Mouse (Mus musculus): Measurements from ENCODE around the gene Slit2. TPM values are rescaled to one million over a fixed set of nuclear protein-coding genes. Genes with fewer than 3 reads are reported as not detected.

Slit2 gene
- polyA plus RNA-seq, 1 experiment from 2014 or later: 30.7 TPM

DNA sequence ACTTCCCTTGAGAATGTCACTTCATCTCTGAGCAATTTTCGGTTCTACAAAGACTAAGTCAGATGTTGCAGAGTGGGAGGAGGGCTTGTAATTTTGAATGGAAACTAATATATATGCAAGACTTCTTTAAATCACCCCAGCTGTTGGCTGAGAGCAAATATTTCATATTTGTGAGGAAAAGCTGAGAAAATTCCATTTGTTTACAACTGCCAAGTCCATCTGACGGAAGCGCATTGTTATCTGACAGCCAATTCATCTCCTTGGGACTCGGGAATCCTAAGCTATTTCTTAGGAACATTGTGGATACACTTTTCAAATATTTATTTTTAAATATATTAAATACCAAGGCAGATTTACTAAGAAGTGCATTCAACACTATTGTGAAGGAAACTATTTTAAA is 8.0 kb downstream of the Slit2 start:
- no peaks in the 10 kb centered on the region for H3K27me3 ChIP-seq (replicated peaks; ENCODE audit: insufficient read depth, low read length)
- TF ChIP-seq EP300 (IDR thresholded peaks at IDR 0.05) (no peak), CTCF (IDR thresholded peaks at IDR 0.05) (no peak)
- no peaks in the 10 kb centered on the region for H3K36me3 ChIP-seq (ENCODE audit: insufficient read depth, low read length)
- ATAC-seq (no peak), DNase-seq (ENCODE audit: low spot score) (no peak)
- H3K9me3 ChIP-seq (ENCODE audit: low read length): no peaks in the 10 kb centered on the region
- no peak overlapping the region for H3K27ac ChIP-seq (ENCODE audit: low read length)
- no peak overlapping the region for H3K9ac ChIP-seq (replicated peaks; ENCODE audit: low read depth)
- WGBS: 42% methylated on average over 4 of the region's 4 CpGs
- H3K4me3 ChIP-seq (ENCODE audit: low read depth, low read length): no peak overlapping the region
- H3K4me1 ChIP-seq (ENCODE audit: insufficient read depth, low read depth, low read length): no peaks in the 10 kb centered on the region; the same call in 1 of the 2 replicates
- H3K4me2 ChIP-seq (replicated peaks; ENCODE audit: low read depth, low read length): no peak overlapping the region

DNA sequence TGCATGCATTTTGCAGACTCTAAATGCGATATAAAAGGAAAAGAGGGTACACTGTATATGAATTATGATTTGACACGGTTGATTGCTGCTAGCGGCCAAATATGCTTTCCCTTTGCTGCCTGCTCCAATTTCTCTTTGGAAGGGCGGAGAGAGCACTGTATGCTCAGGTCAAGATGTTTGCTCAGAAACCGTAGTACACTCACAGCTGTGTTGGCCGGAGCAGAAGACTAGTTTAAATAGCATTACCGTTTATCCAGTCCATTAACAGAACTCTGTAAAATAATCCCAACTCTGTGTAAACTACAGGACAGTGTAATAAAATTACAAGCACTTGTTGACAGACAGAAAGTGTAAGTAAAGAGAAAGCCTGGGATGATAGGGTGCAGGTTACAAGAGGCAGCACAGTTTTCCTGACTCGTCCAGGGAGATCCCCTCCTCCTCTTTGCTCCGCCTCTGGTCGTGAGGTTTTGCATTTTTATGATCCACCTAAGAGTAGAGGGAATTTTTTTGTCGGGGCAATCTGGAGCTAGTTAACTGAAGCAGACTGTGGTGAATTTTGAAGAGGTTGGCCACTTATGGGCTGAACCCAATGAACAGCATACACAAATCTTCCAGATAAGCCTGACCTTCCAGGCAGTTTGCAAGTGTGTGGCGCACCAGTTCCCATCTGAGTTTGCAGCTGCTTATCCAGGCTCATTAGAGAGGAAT is 20.9 kb downstream of the Slit2 start:
- peak overlapping the region; percentile 1; the same call in 1 of the 2 replicates for H3K4me3 ChIP-seq (ENCODE audit: low read depth, low read length)

DNA sequence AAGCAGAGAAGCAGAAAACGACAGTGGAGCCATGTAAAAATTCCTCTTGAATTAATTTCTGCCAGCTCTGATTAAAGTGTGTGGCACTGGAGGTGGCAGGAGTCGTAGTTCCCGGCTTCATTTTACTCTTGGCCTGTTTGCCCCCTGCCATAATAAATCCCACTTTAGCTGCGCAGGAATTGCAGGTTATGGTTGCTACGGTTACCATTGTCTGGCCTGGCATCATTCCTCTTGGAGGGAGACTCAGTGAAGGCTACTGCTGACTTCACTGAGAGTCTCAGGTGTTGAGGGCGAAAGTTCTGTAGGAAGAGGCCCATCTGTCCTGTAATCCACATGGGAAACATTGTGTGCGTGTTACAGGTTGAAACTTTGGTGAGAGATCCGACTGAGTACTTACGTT is 22.6 kb downstream of the Slit2 start:
- 68% methylated on average over 9 of the region's 9 CpGs for WGBS
- H3K27me3 ChIP-seq (replicated peaks; ENCODE audit: insufficient read depth, low read length): no peaks in the 10 kb centered on the region

More for the DNA sequence above, 20.9 kb downstream of the Slit2 start:
- Histone ChIP-seq H3K4me2 (replicated peaks; ENCODE audit: low read depth, low read length) (peak overlapping the region; percentile 37; the same call in 1 of the 2 replicates), H3K36me3 (ENCODE audit: insufficient read depth, low read length) (no peaks in the 10 kb centered on the region), H3K9me3 (ENCODE audit: low read length) (no peaks in the 10 kb centered on the region), H3K27ac (ENCODE audit: low read length) (no peak overlapping the region), H3K27me3 (replicated peaks; ENCODE audit: insufficient read depth, low read length) (no peaks in the 10 kb centered on the region), H3K9ac (replicated peaks; ENCODE audit: low read depth) (no peak overlapping the region), H3K4me1 (ENCODE audit: insufficient read depth, low read depth, low read length) (no peaks in the 10 kb centered on the region)
- DNase-seq (ENCODE audit: low spot score) (peak; percentile 52), ATAC-seq (peak; percentile 70)
- WGBS: 25% methylated on average over 12 of the region's 12 CpGs
- TF ChIP-seq CTCF (IDR thresholded peaks at IDR 0.05): no peak
- TF ChIP-seq EP300 (IDR thresholded peaks at IDR 0.05): no peak

DNA sequence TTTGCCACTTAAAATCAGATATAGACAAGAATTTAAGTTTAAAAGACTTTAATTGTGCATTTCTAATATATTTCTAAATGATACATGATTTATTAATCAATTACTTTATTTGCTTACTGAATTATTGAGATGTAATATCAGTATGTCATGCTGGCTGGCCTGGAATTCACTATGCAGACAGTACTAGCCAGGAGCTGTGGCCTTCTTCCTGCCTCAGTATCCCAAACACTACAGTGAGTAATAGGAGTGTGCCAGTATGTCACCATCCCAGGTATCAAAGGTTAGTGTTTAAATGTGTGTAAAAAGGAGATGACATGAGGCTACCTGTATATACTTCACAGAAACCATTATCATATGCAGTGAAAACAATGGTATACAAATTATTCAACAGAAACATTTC is 23.1 kb downstream of the Slit2 start:
- H3K27ac ChIP-seq (ENCODE audit: low read length): no peak overlapping the region
- H3K36me3 ChIP-seq (ENCODE audit: insufficient read depth, low read length): no peaks in the 10 kb centered on the region
- no peaks in the 10 kb centered on the region for H3K4me1 ChIP-seq (ENCODE audit: insufficient read depth, low read depth, low read length)
- DNase-seq (ENCODE audit: low spot score) (no peak), ATAC-seq (no peak)
- no peak for TF ChIP-seq EP300 (IDR thresholded peaks at IDR 0.05)
- no peak for TF ChIP-seq CTCF (IDR thresholded peaks at IDR 0.05)
- no peak overlapping the region for H3K4me2 ChIP-seq (replicated peaks; ENCODE audit: low read depth, low read length)
- H3K4me3 ChIP-seq (ENCODE audit: low read depth, low read length): no peak overlapping the region
- no peaks in the 10 kb centered on the region for H3K27me3 ChIP-seq (replicated peaks; ENCODE audit: insufficient read depth, low read length)
- H3K9me3 ChIP-seq (ENCODE audit: low read length): no peaks in the 10 kb centered on the region
- H3K9ac ChIP-seq (replicated peaks; ENCODE audit: low read depth): no peak overlapping the region

More for the DNA sequence above, 22.6 kb downstream of the Slit2 start:
- Histone ChIP-seq H3K9ac (replicated peaks; ENCODE audit: low read depth) (no peak overlapping the region), H3K9me3 (ENCODE audit: low read length) (no peaks in the 10 kb centered on the region), H3K27ac (ENCODE audit: low read length) (no peak overlapping the region), H3K4me1 (ENCODE audit: insufficient read depth, low read depth, low read length) (no peaks in the 10 kb centered on the region), H3K4me2 (replicated peaks; ENCODE audit: low read depth, low read length) (no peak overlapping the region), H3K4me3 (ENCODE audit: low read depth, low read length) (no peak overlapping the region), H3K36me3 (ENCODE audit: insufficient read depth, low read length) (no peaks in the 10 kb centered on the region)
- no peak for ATAC-seq
- no peak for DNase-seq (ENCODE audit: low spot score)
- no peak for TF ChIP-seq CTCF (IDR thresholded peaks at IDR 0.05)
- no peak for TF ChIP-seq EP300 (IDR thresholded peaks at IDR 0.05)

DNA sequence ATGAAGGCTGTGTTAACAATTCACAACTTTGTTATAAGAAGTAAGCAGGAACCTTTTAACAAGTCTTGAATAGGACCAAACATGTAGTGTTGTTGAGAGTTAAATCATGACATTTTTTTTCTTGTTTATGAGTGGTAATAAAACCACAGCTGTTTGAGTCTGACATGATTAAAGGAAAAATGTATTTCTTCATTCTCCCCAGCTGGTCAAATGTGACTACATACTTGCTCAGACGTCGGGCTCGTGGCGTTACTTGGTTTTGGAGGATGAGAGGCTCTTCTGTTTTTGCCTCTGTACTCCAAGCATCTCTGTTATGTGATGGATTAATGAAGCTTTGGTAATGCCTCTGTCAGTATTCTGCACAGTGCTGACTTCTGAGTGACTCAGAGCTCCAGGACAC is 40.5 kb downstream of the Slit2 start:
- H3K27me3 ChIP-seq (replicated peaks; ENCODE audit: insufficient read depth, low read length): no peaks in the 10 kb centered on the region
- no peak overlapping the region for H3K27ac ChIP-seq (ENCODE audit: low read length)
- WGBS: 60% methylated on average over 4 of the region's 4 CpGs
- H3K4me1 ChIP-seq (ENCODE audit: insufficient read depth, low read depth, low read length): no peaks in the 10 kb centered on the region
- no peaks in the 10 kb centered on the region for H3K9me3 ChIP-seq (ENCODE audit: low read length)
- H3K4me2 ChIP-seq (replicated peaks; ENCODE audit: low read depth, low read length): no peak overlapping the region
- H3K9ac ChIP-seq (replicated peaks; ENCODE audit: low read depth): no peak overlapping the region
- H3K4me3 ChIP-seq (ENCODE audit: low read depth, low read length): no peak overlapping the region
- DNase-seq (ENCODE audit: low spot score) (peak; percentile 25), ATAC-seq (no peak)
- no peaks in the 10 kb centered on the region for H3K36me3 ChIP-seq (ENCODE audit: insufficient read depth, low read length)
- TF ChIP-seq EP300 (IDR thresholded peaks at IDR 0.05) (no peak), CTCF (IDR thresholded peaks at IDR 0.05) (no peak)

DNA sequence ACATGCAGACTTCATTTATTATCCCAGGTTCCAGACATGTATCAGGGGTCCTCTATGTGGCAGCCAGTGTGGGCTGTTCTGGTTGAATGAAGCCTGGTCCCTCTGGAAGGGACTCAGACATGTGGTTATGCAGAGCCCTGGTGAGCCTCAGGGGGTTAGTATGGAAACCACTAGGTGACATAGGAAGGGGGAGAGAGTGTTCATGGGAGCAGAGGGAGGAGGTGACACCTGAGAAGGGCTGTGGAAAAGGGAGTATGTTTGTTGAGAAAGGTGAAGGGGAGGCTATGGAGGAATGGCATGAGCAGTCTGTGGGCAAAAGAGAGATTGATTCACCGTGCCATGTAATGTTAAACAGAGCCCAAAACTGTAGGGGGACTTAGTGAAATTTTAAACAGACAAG is 51.9 kb downstream of the Slit2 start:
- no peak for DNase-seq (ENCODE audit: low spot score)
- no peak for ATAC-seq
- Histone ChIP-seq H3K4me2 (replicated peaks; ENCODE audit: low read depth, low read length) (no peak overlapping the region), H3K36me3 (ENCODE audit: insufficient read depth, low read length) (no peaks in the 10 kb centered on the region), H3K4me1 (ENCODE audit: insufficient read depth, low read depth, low read length) (no peaks in the 10 kb centered on the region), H3K27ac (ENCODE audit: low read length) (no peak overlapping the region), H3K9me3 (ENCODE audit: low read length) (no peaks in the 10 kb centered on the region), H3K9ac (replicated peaks; ENCODE audit: low read depth) (no peak overlapping the region), H3K27me3 (replicated peaks; ENCODE audit: insufficient read depth, low read length) (no peaks in the 10 kb centered on the region), H3K4me3 (ENCODE audit: low read depth, low read length) (no peak overlapping the region)
- 70% methylated on average over 1 of the region's 1 CpGs for WGBS
- TF ChIP-seq EP300 (IDR thresholded peaks at IDR 0.05): no peak
